Mouse (Mus musculus): Measurements from ENCODE around the gene Txnl4b. TPM values are rescaled to one million over a fixed set of nuclear protein-coding genes. Genes with fewer than 3 reads are reported as not detected.

The Txnl4b gene
- 2.6 and 2.7 TPM in 2 replicates for polyA plus RNA-seq (2012; rRNA removed)

DNA sequence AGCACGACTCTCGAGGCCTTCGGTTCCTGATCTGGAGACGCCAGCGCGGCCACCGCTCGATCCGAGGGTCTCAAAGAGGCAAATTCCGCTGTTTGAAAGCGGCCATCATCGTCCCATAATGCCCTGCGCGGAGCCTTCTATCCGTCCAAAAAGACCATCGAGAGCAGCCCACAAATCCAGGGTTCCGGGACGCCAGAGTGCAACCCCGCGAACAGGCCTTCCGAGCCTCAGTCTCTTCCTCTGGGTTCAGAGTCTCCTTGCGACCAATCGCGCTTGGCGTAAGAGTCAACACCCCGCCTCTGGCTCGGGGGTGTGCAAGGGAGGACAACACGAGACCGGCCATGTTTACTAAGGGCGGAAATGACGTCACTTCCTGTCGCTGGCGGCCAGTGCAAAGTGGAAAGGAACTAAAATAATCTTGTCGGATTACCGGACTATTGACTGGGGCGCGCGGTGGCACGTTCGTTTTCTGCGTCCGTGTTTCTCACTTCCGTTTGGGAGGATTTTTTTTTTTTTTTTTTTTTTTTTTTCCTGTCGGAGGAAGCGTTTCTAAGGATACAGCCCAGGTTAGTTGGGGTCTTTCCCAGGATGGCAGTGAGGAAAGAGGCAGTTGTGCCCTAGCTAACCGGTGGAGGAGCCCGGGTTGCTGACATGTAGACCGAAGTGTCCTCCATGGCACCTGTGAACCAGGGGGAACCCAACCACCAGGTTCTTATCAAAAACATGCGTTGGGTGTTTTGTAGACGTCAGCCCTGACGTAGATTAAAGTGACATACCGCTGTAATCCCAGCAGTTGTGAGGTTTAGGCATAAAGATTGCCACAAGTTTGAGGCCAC lies at the start of gene Txnl4b, which contains the start of gene Dhx38:
TSS of gene Txnl4b (plus strand) at position 395 of the 836 bp plus-strand sequence.
TSS of gene Dhx38 (minus strand) at position 364 of the 836 bp plus-strand sequence.

DNA sequence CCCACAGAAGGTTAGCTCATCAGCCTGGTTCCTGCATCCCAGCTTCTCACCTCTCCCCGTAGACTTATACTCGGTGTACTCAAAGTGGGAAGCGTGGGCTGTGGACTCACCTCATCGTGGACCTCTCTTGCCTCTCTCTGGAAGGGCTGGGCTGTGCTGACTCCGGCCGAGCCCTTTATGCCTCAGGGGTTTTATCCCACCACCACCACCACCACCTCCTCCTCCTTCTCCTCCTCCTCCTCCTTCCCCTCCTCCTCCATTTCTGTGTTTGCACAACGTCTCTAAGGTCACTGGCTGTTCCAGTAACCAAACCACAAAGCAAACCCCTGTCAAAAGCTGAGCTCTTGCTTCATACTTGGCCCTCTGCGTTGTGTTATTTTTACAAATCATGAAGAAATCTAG lies 13.2 kb downstream of the Txnl4b start, which contains the start of gene Hp:
TSS of gene Hp (minus strand) at position 273 of the 402 bp plus-strand sequence.

DNA sequence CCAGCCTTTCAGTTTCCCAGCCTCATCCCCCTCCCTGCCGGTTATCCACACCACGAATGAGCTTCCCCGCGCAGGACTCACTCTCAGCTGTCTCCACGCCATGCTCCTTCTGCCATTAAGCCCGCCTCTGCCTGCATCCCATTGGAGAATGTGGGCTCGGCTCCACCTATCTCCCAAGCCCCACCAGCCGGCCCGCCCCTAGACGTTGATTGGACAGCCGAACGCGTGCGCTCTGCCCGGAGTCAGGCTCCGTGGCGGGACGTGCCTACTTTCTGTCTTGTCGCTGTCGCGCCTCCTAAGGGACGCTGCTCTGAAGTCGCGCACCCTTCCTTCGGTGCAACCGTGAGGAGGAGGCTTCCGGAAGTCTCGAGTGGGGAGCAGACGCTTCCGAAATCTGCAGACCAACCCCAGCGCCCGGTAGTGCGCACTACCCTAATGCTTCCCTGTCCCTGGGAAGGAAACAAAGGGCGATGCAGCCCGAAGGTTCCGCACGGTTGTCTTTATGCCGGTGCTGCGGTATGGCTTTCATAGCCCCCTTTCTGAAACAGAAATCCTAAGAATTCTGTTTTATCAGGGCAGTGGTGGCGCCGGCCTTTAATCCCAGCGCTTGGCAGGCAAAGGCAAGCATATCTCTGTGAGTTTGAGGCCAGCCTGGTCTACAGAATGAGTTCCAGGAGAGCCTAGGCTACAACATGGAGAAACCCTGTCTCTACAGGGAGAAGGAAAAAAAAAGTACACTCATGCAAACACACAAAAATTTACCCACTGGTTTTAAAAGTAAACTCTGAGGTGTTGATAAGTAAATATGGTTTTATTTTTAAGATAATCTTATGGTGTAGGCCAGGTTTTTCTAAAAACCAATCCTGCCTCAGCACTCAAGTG lies 42.8 kb downstream of the Txnl4b start, which contains the start of gene Dhodh:
TSS of gene Dhodh (minus strand) at position 403 of the 882 bp plus-strand sequence.

DNA sequence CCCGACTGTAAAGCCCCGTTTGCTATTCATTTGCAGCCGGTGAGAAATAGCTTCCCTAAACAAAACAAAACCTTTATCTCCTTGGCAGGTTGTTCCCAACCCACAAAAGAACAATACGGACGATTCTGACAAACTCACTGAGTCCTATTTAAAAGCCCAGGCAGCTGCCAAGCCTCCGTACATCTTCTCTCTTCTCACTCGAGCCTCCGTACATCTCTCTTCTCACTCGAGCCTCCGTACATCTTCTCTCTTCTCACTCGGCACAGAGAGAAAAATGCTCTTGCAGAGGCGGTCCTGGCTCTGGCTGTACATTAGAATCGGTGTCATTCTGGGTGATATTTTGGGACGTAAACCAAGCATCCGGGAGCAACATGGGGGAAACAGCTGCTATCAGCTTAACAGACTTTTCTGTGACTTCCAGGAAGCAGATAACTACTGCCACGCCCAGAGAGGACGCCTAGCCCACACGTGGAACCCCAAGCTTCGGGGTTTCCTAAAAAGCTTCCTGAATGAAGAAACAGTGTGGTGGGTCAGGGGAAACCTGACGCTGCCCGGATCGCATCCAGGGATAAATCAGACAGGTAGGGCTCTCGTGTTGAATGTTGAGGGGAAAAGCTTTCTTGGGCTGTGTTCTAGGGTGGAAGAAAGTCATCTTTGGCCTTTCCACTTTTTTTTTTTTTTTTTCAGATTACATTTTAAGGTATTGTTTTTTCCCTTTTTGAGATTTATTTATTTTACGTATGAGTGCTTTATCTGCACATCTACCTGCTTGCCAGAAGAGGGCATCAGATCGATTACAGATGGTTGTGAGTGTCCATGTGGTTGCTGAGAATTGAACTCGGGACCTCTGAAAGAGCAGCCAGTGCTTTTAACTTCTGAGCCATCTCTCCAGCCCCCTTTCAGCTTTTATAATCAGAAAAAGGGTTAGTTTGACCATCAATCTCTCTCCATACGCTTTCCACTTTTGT lies 48.8 kb downstream of the Txnl4b start, which contains the start of gene Pkd1l3:
TSS of gene Pkd1l3 (plus strand) at position 275 of the 968 bp plus-strand sequence.

Other genes starting within 250 kb of the Txnl4b start
- gene Pmfbp1, start 71.9 kb upstream of the Txnl4b start, polyA plus RNA-seq (2012; rRNA removed) = not detected in 2 replicates
- 6.2 and 8.4 TPM in 2 replicates for gene Dhx38, start within 50 bp of the Txnl4b start, polyA plus RNA-seq (2012; rRNA removed)
- 1,566 and 1,769 TPM in 2 replicates for gene Hp, start 13.3 kb downstream of the Txnl4b start, polyA plus RNA-seq (2012; rRNA removed)
- 11.4 and 15.1 TPM in 2 replicates for gene Dhodh, start 42.8 kb downstream of the Txnl4b start, polyA plus RNA-seq (2012; rRNA removed)
- gene Pkd1l3, start 48.6 kb downstream of the Txnl4b start, polyA plus RNA-seq (2012; rRNA removed) = 0.54 and 0.80 TPM in 2 replicates
- 24.7 and 26.5 TPM in 2 replicates for gene Ist1, start 127.4 kb downstream of the Txnl4b start, polyA plus RNA-seq (2012; rRNA removed)
- gene Zfp821, start 139.7 kb downstream of the Txnl4b start, polyA plus RNA-seq (2012; rRNA removed) = 4.3 and 4.6 TPM in 2 replicates
- gene Atxn1l, start 171.8 kb downstream of the Txnl4b start, polyA plus RNA-seq (2012; rRNA removed) = 2.6 and 3.1 TPM in 2 replicates
- 20.4 and 23.7 TPM in 2 replicates for gene Ap1g1, start 212.7 kb downstream of the Txnl4b start, polyA plus RNA-seq (2012; rRNA removed)